Comparison of ENCODE assay signal across 17 mouse cellular contexts in the genomic region with DNA sequence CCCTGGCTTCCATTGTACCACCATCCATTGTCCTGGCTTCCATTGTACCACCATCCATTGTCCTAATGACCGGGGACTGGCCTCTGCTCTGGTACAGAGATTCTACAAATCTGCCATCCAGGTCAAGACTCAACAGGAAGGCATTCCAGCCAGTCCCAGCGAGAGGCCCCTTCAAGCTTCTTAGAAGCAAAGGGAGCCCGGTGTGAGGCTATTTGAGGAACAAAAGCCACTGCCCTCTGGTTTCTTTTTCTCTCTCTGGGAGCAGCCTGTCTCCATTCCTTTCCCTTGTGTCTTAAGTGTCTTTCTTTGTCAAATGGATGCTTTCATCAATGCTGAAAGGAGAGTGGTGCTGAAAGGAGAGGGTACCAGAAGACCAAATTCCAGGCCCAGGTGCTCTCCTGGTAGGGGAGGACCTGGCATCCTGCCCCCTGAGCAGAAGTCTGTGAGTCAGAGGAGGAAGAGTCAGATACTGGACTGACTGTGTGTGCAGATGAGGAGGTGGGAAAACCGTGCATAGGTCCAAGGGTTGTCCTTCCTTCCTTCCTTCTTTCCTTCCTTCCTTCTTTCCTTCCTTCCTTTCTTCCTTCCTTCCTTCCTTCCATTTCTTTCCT. TPM values are rescaled to one million over a fixed set of nuclear protein-coding genes. Genes with fewer than 3 reads are reported as not detected.
DNase-seq lines count a peak whose midpoint lies in the region; ATAC-seq and TF ChIP-seq lines count a peak whose summit lies in the region.
"Had no signal": no experiment of that assay in that cellular context is flagged by ENCODE, and none has a peak within 500 bp of the region (broad histone marks: within the 10 kb centered on the region; RNA-seq: fewer than 3 reads in every experiment).

No protein-coding gene starts in this region.

- no peak for ATAC-seq in hindbrain, embryonic 13.5 days (ENCODE audit: low FRiP score)
- no peak for ATAC-seq in stomach, postnatal 0 days (ENCODE audit: low FRiP score, low TSS enrichment)

- H3K27me3 ChIP-seq in hindbrain, embryonic 10.5 days (ENCODE audit: insufficient read depth, poor library complexity, severe bottlenecking), result no peaks in the 10 kb centered on the region
- H3K27me3 ChIP-seq in hindbrain, embryonic 13.5 days, result no peaks in the 10 kb centered on the region
- no peaks in the 10 kb centered on the region for H3K27me3 ChIP-seq in embryonic facial prominence, embryonic 10.5 days (replicated peaks; ENCODE audit: low read depth, poor library complexity, severe bottlenecking)
- no peaks in the 10 kb centered on the region for H3K27me3 ChIP-seq in stomach, postnatal 0 days (ENCODE audit: control insufficient read depth, insufficient read depth, low read length)
- H3K27me3 ChIP-seq: embryonic facial prominence, embryonic 13.5 days; heart, embryonic 15.5 days; stomach, embryonic 15.5 days had no signal

- TF ChIP-seq EP300 in stomach, postnatal 0 days (optimal IDR thresholded peaks at IDR 0.05), result no peak

- in situ Hi-C loops in ES-E14 (cut with MboI; ENCODE audit: low sequenced_read_pairs in 2 of 2, unreplicated experiment in 2 of 2), result no loop called here

- no peak for TF ChIP-seq CTCF in stomach, postnatal 0 days (IDR thresholded peaks at IDR 0.05; ENCODE audit: low read depth)

- H3K36me3 ChIP-seq in hindbrain, embryonic 10.5 days, result no peaks in the 10 kb centered on the region
- no peaks in the 10 kb centered on the region for H3K36me3 ChIP-seq in hindbrain, embryonic 13.5 days
- no peaks in the 10 kb centered on the region for H3K36me3 ChIP-seq in ES-E14 (ENCODE audit: control insufficient read depth, insufficient read depth, low read length, poor library complexity, severe bottlenecking)
- H3K36me3 ChIP-seq in embryonic facial prominence, embryonic 10.5 days (replicated peaks), result no peaks in the 10 kb centered on the region
- no peaks in the 10 kb centered on the region for H3K36me3 ChIP-seq in stomach, postnatal 0 days (ENCODE audit: control insufficient read depth, insufficient read depth, low read length)
- H3K36me3 ChIP-seq: embryonic facial prominence, embryonic 13.5 days; heart, embryonic 15.5 days; midbrain, embryonic 12.5 days; stomach, embryonic 15.5 days had no signal

- no peak overlapping the region for H3K27ac ChIP-seq in hindbrain, embryonic 10.5 days
- H3K27ac ChIP-seq in hindbrain, embryonic 13.5 days, result no peak overlapping the region
- H3K27ac ChIP-seq in ES-E14 (ENCODE audit: insufficient read depth, low read depth, low read length, poor library complexity, severe bottlenecking), result peak overlapping the region; percentile 84
- no peak overlapping the region for H3K27ac ChIP-seq in embryonic facial prominence, embryonic 10.5 days (replicated peaks)
- H3K27ac ChIP-seq in stomach, postnatal 0 days (replicated peaks), result no peak overlapping the region
- H3K27ac ChIP-seq: embryonic facial prominence, embryonic 13.5 days; heart, adult 2 months; heart, embryonic 15.5 days; midbrain, embryonic 12.5 days; stomach, embryonic 15.5 days had no signal

- no peak overlapping the region for H3K4me3 ChIP-seq in hindbrain, embryonic 10.5 days
- H3K4me3 ChIP-seq in hindbrain, embryonic 13.5 days, result no peak overlapping the region
- no peak overlapping the region for H3K4me3 ChIP-seq in ES-E14 (ENCODE audit: insufficient read depth in 1 of 2, low read depth in 1 of 2, low read length in 2 of 2, poor library complexity in 1 of 2, severe bottlenecking in 1 of 2)
- H3K4me3 ChIP-seq in embryonic facial prominence, embryonic 10.5 days, result no peak overlapping the region
- H3K4me3 ChIP-seq in stomach, postnatal 0 days (ENCODE audit: low read depth, low read length), result no peak overlapping the region
- H3K4me3 ChIP-seq: embryonic facial prominence, embryonic 13.5 days; heart, adult 2 months; heart, embryonic 15.5 days; midbrain, embryonic 12.5 days; stomach, embryonic 15.5 days had no signal

- H3K4me1 ChIP-seq in hindbrain, embryonic 10.5 days (replicated peaks), result peaks cover 11% of the 10 kb centered on the region
- 0 out of 2 replicates have a peak, but pooled peaks cover 4% of the 10 kb centered on the region for H3K4me1 ChIP-seq in hindbrain, embryonic 13.5 days (replicated peaks)
- H3K4me1 ChIP-seq in ES-E14 (ENCODE audit: control insufficient read depth in 2 of 2, insufficient read depth in 2 of 2, low read length in 2 of 2, poor library complexity in 1 of 2), result peaks cover 20 to 31% of the 10 kb centered on the region in 2 experiments; a peak in 3 of 4 replicates
- peaks cover 5% of the 10 kb centered on the region; the same call in 1 of the 2 replicates for H3K4me1 ChIP-seq in embryonic facial prominence, embryonic 10.5 days
- H3K4me1 ChIP-seq in stomach, postnatal 0 days (replicated peaks; ENCODE audit: control insufficient read depth, insufficient read depth), result no peaks in the 10 kb centered on the region
- H3K4me1 ChIP-seq: embryonic facial prominence, embryonic 13.5 days; heart, embryonic 15.5 days; midbrain, embryonic 12.5 days; stomach, embryonic 15.5 days had no signal

- H3K4me2 ChIP-seq in hindbrain, embryonic 13.5 days, result no peak overlapping the region
- H3K4me2 ChIP-seq in stomach, postnatal 0 days (replicated peaks; ENCODE audit: low read depth), result no peak overlapping the region
- H3K4me2 ChIP-seq: embryonic facial prominence, embryonic 13.5 days; heart, embryonic 15.5 days; midbrain, embryonic 12.5 days; stomach, embryonic 15.5 days had no signal

- WGBS in hindbrain, embryonic 10.5 days, result 12% methylated on average over 4 of the region's 4 CpGs
- 7% methylated on average over 4 of the region's 4 CpGs for WGBS in hindbrain, embryonic 13.5 days
- 14% methylated on average over 4 of the region's 4 CpGs for WGBS in embryonic facial prominence, embryonic 10.5 days
- WGBS in stomach, postnatal 0 days, result 51% methylated on average over 4 of the region's 4 CpGs

- DNase-seq in hindbrain, embryonic 10.5 days (ENCODE audit: low spot score), result peak; percentile 28
- DNase-seq in ES-E14 (ENCODE audit: low read depth, low spot score), result peak; percentile 71
- peak; percentile 74 to 79 for DNase-seq in cerebellum, postnatal 10 days
- peak; percentile 22 for DNase-seq in embryonic facial prominence, embryonic 10.5 days (ENCODE audit: low spot score)
- no peak for DNase-seq in ovary, postnatal 36 days (ENCODE audit: low spot score)
- no peak for DNase-seq in stomach, postnatal 0 days (ENCODE audit: low spot score)
- DNase-seq: gastrocnemius, postnatal 10 days; heart, adult 2 months; kidney, adult 9 months; liver; lung, adult 18-20 months; right cerebral cortex, adult 18-20 months had no signal

- no peak overlapping the region for H3K9ac ChIP-seq in hindbrain, embryonic 13.5 days
- peak overlapping the region; percentile 33; the same call in 1 of the 2 replicates for H3K9ac ChIP-seq in ES-E14 (ENCODE audit: insufficient read depth, low read depth, low read length, poor library complexity, severe bottlenecking)
- no peak overlapping the region for H3K9ac ChIP-seq in stomach, postnatal 0 days (ENCODE audit: low read length)
- H3K9ac ChIP-seq: embryonic facial prominence, embryonic 13.5 days; heart, embryonic 15.5 days; midbrain, embryonic 12.5 days; stomach, embryonic 15.5 days had no signal

- 0 out of 2 replicates have a peak, but pooled peaks cover 3% of the 10 kb centered on the region for H3K9me3 ChIP-seq in hindbrain, embryonic 10.5 days
- no peaks in the 10 kb centered on the region for H3K9me3 ChIP-seq in hindbrain, embryonic 13.5 days
- no peaks in the 10 kb centered on the region for H3K9me3 ChIP-seq in ES-E14 (ENCODE audit: control insufficient read depth, insufficient read depth, low read depth, low read length)
- no peaks in the 10 kb centered on the region for H3K9me3 ChIP-seq in embryonic facial prominence, embryonic 10.5 days
- H3K9me3 ChIP-seq in stomach, postnatal 0 days (ENCODE audit: control insufficient read depth, low read length), result no peaks in the 10 kb centered on the region
- H3K9me3 ChIP-seq: embryonic facial prominence, embryonic 13.5 days; heart, embryonic 15.5 days; midbrain, embryonic 12.5 days; stomach, embryonic 15.5 days had no signal

TF ChIP-seq in ES-E14, 5 proteins besides CTCF, POLR2A, EP300 and RAD21:
- TF ChIP-seq HCFC1 (IDR thresholded peaks at IDR 0.05; ENCODE audit: borderline replicate concordance, insufficient read depth, low read length) (no peak), MAFK (IDR thresholded peaks at IDR 0.05; ENCODE audit: insufficient read depth, low read depth, low read length) (no peak), CHD2 (IDR thresholded peaks at IDR 0.05; ENCODE audit: low read depth, low read length) (no peak), ZNF384 (IDR thresholded peaks at IDR 0.05; ENCODE audit: low read depth, low read length) (no peak), ZC3H11A (IDR thresholded peaks at IDR 0.05; ENCODE audit: borderline replicate concordance, low read depth, low read length) (no peak)

RNA-seq across cellular contexts. Expression of gene Akap12, which starts 16.8 kb away (rescaled TPM):
- polyA plus RNA-seq in hindbrain, embryonic 10.5 days (2016; fragmentation: Nextera tagmentation; extraction: Ambion mirVana), result 36.4 and 45.8 TPM in 2 replicates
- 47.8 and 50.5 TPM in 2 replicates for polyA plus RNA-seq in hindbrain, embryonic 13.5 days (2015; fragmentation: Nextera tagmentation; extraction: Ambion mirVana)
- total RNA-seq in ES-E14 (2012; rRNA removed), result 346 and 466 TPM in 2 replicates
- 22.1 and 24.3 TPM in 2 replicates for polyA plus RNA-seq in embryonic facial prominence, embryonic 10.5 days (2016; fragmentation: Nextera tagmentation; extraction: Ambion mirVana)
- polyA plus RNA-seq in stomach, postnatal 0 days (2015; fragmentation: Nextera tagmentation; extraction: Ambion mirVana), result 23.1 and 25.5 TPM in 2 replicates

Comparison
In these comparisons a context has a peak if more than half of its experiments do, and no peak if none do; other contexts are left out.
1. DNase-seq: peak in hindbrain, embryonic 10.5 days (single experiment), ES-E14 (single experiment), cerebellum, postnatal 10 days (2 of 2) and embryonic facial prominence, embryonic 10.5 days (single experiment); none in ovary, postnatal 36 days (single experiment) and stomach, postnatal 0 days (single experiment).